Mouse (Mus musculus): ENCODE data around the gene Kpna2.

DNA sequence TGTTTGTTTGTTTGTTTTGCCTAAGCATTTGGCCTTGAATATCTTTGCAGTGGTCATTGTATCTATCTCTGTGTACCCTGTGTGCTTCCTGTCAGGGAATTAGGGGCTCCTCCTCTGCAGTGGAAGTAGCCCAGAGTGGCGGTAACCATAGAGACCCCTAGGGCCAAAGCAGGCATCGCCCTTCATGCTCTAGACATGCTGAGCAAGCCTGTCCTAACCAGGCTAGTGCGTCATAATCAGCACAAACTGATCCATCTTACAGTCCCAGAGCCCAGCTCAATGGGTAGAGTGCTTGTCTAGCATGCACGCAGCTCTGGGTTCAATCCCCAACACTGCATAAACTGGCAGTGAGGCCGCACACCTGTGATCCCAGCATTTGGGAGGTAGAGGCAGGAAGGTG lies 40.2 kb downstream of the Kpna2 start:
- TF ChIP-seq CTCF (IDR thresholded peaks at IDR 0.05; ENCODE audit: low read depth, low read length) (no peak), POLR2A (IDR thresholded peaks at IDR 0.05; ENCODE audit: borderline replicate concordance, low read depth, low read length) (no peak)
